Mouse (Mus musculus) gastrocnemius, postnatal 4 days (tissue): ENCODE results near the gene Barx2. TPM values are rescaled to one million over a fixed set of nuclear protein-coding genes. Genes with fewer than 3 reads are reported as not detected.

ENCODE experiments used
- DNase-seq, 2 experiments: peaks; one replicate each; pipeline ENCODE4 v3.0.0; 2021 to 2022; ENCODE audit warnings: low spot score in 2 of 2, mixed read lengths in 2 of 2
- total RNA-seq, 2 experiments: library from RNA; stranded (reverse); gene quantifications; 2 replicates each; pipeline ENCODE4 v1.2.3; 2021

Gene Barx2
- total RNA-seq, 2 experiments from 2014 or later = 13.7 to 13.8 TPM

GRCm38 (mm10) chr9:31839106-31840027 lies 73.9 kb downstream of the Barx2 start:
- no peak for DNase-seq

- no peak for DNase-seq
These were observed 75.2 kb downstream of the Barx2 start for GRCm38 (mm10) chr9:31838047-31838446.

GRCm38 (mm10) chr9:31808753-31809152 lies 104.5 kb downstream of the Barx2 start:
- no peak for DNase-seq

GRCm38 (mm10) chr9:31802641-31803040 lies 110.6 kb downstream of the Barx2 start:
- DNase-seq = no peak

Other genes starting within 250 kb of the Barx2 start
- gene Arhgap32, start 202.7 kb upstream of the Barx2 start, total RNA-seq = 10 to 100 TPM; 41.7 to 45.6 TPM